Mouse (Mus musculus): Measurements from ENCODE around the gene Me1. TPM values are rescaled to one million over a fixed set of nuclear protein-coding genes. Genes with fewer than 3 reads are reported as not detected.

Me1 gene
- polyA plus RNA-seq, 1 experiment from 2014 or later, result 26.1 TPM

Other genes with a start within 250 kb of the Me1 start
- 5.1 and 6.3 TPM in 2 replicates for gene Ube2cbp, start 231.0 kb downstream of the Me1 start, polyA plus RNA-seq (2016; fragmentation: Nextera tagmentation; extraction: Ambion mirVana)
- gene Dop1a, start 228.8 kb downstream of the Me1 start, polyA plus RNA-seq (2016; fragmentation: Nextera tagmentation; extraction: Ambion mirVana), result 9.3 and 9.6 TPM in 2 replicates
- 32.2 and 35.3 TPM in 2 replicates for gene Pgm3, start 124.1 kb downstream of the Me1 start, polyA plus RNA-seq (2016; fragmentation: Nextera tagmentation; extraction: Ambion mirVana)
- gene Rwdd2a, start 124.0 kb downstream of the Me1 start, polyA plus RNA-seq (2016; fragmentation: Nextera tagmentation; extraction: Ambion mirVana), result 3.8 and 4.1 TPM in 2 replicates
- gene Prss35, start 47.7 kb upstream of the Me1 start, polyA plus RNA-seq (2016; fragmentation: Nextera tagmentation; extraction: Ambion mirVana), result 8.1 and 9.2 TPM in 2 replicates
- gene Snap91, start 184.7 kb upstream of the Me1 start, polyA plus RNA-seq (2016; fragmentation: Nextera tagmentation; extraction: Ambion mirVana), result 8.7 and 27.6 TPM in 2 replicates